Mouse (Mus musculus): ENCODE measurements around the gene Fbxo21. TPM values are rescaled to one million over a fixed set of nuclear protein-coding genes. Genes with fewer than 3 reads are reported as not detected.

Fbxo21 gene
- polyA plus RNA-seq, 1 experiment: 5.8 TPM

DNA sequence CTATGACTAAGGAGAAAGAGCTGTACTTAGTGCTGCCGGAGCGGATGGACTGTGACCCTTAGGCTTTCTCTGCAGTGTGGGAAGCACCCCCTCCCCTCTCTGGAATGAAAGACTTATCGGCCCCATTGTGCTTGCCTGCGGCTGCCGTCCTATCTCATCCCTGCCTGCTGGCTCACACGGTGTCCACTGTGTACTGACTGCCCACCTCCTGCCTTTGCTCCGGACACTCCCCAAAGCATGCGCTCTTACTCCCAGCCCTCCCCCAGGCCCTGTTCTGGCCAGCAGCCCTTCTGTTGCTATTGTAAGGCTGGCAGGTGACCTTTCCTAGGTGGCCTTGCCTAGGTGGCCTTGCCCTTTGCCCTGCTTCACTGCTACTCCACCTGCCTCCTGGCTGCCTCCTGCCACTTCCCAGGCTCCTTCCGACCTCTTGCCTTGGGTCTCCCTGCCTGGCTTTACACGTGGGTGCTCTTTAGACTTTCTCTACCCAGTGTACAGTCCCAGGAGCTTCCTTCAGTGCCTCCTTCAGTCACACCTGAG lies 21.0 kb downstream of the Fbxo21 start:
- Histone ChIP-seq H3K27ac (ENCODE audit: control insufficient read depth, insufficient read depth, low read depth, low read length, poor library complexity) (no peak overlapping the region; the same call in 1 of the 2 replicates), H3K4me1 (ENCODE audit: control insufficient read depth, insufficient read depth, low read length) (no peaks in the 10 kb centered on the region), H3K4me3 (replicated peaks; ENCODE audit: control insufficient read depth, low read depth, low read length) (no peak overlapping the region)
- WGBS: 90% methylated on average over 10 of the region's 10 CpGs
- TF ChIP-seq POLR2A (IDR thresholded peaks at IDR 0.05; ENCODE audit: borderline replicate concordance, control insufficient read depth, low read depth, low read length) (no peak), CTCF (IDR thresholded peaks at IDR 0.05; ENCODE audit: control insufficient read depth, insufficient read depth, low read length) (no peak)

DNA sequence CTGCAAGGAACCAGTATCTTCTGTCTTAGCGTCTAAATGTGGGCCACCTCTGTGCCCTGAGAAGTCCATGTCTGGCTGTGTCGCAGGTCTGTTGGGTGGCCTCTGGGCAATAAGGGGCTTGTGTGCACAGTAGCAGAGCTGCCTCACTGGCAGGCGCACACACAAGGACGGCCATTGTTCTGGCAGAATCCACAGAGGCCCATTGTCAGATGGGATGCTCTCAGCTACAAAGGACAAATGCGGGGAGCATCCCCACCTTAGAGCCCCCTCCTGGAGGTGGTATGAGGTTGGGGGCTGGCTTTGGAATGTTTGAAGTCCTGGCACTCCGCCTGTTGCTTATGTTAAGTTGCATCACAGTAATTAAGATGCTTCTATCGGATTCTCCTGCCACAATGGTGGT lies 22.5 kb downstream of the Fbxo21 start:
- no peak for TF ChIP-seq CTCF (IDR thresholded peaks at IDR 0.05; ENCODE audit: control insufficient read depth, insufficient read depth, low read length)
- TF ChIP-seq POLR2A (IDR thresholded peaks at IDR 0.05; ENCODE audit: borderline replicate concordance, control insufficient read depth, low read depth, low read length): no peak
- WGBS: 86% methylated on average over 7 of the region's 7 CpGs
- Histone ChIP-seq H3K27ac (ENCODE audit: control insufficient read depth, insufficient read depth, low read depth, low read length, poor library complexity) (no peak overlapping the region), H3K4me1 (ENCODE audit: control insufficient read depth, insufficient read depth, low read length) (no peaks in the 10 kb centered on the region), H3K4me3 (replicated peaks; ENCODE audit: control insufficient read depth, low read depth, low read length) (no peak overlapping the region)

DNA sequence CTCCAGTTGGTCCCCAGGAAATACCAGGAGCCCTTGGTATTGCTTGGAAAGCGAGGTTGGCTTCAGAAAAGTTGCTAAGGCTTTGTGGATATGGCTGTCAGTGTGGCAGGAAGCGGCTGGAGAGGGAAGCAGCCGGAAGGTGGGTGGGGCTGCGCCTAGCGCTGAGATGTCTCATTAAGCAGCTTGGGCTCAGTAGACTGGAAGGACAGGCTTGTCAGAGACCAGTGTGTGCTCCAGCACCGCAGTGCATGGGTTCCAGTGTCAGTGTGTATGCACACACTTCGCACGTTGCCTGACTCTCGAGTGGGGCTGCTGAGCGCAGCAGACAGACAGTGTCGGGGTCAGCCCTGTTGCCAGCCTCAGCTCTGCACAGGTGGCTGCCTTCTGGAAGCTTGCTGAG lies 23.1 kb downstream of the Fbxo21 start:
- H3K4me3 ChIP-seq (replicated peaks; ENCODE audit: control insufficient read depth, low read depth, low read length): no peak overlapping the region
- H3K27ac ChIP-seq (ENCODE audit: control insufficient read depth, insufficient read depth, low read depth, low read length, poor library complexity): no peak overlapping the region
- 86% methylated on average over 11 of the region's 11 CpGs for WGBS
- no peaks in the 10 kb centered on the region for H3K4me1 ChIP-seq (ENCODE audit: control insufficient read depth, insufficient read depth, low read length)
- no peak for TF ChIP-seq POLR2A (IDR thresholded peaks at IDR 0.05; ENCODE audit: borderline replicate concordance, control insufficient read depth, low read depth, low read length)
- no peak for TF ChIP-seq CTCF (IDR thresholded peaks at IDR 0.05; ENCODE audit: control insufficient read depth, insufficient read depth, low read length)

DNA sequence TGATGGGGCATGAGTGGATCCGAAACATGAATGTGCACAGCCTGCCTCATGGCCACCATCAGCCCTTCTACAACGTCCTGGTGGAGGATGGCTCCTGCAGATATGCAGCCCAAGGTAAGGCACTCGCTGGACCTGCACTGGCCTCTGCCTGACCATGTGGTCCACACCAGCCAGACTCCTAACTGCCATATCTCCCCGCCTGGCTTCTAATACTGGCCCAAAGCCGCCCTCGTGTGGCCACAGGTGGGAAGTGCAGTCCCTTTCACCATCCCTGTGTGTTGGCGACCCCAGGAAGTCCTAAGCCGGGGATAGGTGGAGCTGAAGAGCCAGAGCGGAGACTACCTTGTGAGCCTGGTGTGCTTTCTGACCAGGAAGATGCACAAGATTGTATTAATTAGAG lies 25.5 kb downstream of the Fbxo21 start:
- WGBS: 41% methylated on average over 9 of the region's 9 CpGs
- peaks cover 1% of the 10 kb centered on the region; the same call in 1 of the 2 replicates for H3K4me1 ChIP-seq (ENCODE audit: control insufficient read depth, insufficient read depth, low read length)
- no peak overlapping the region for H3K4me3 ChIP-seq (replicated peaks; ENCODE audit: control insufficient read depth, low read depth, low read length)
- TF ChIP-seq POLR2A (IDR thresholded peaks at IDR 0.05; ENCODE audit: borderline replicate concordance, control insufficient read depth, low read depth, low read length): no peak
- peak; percentile 79 for TF ChIP-seq CTCF (IDR thresholded peaks at IDR 0.05; ENCODE audit: control insufficient read depth, insufficient read depth, low read length)
- H3K27ac ChIP-seq (ENCODE audit: control insufficient read depth, insufficient read depth, low read depth, low read length, poor library complexity): no peak overlapping the region

DNA sequence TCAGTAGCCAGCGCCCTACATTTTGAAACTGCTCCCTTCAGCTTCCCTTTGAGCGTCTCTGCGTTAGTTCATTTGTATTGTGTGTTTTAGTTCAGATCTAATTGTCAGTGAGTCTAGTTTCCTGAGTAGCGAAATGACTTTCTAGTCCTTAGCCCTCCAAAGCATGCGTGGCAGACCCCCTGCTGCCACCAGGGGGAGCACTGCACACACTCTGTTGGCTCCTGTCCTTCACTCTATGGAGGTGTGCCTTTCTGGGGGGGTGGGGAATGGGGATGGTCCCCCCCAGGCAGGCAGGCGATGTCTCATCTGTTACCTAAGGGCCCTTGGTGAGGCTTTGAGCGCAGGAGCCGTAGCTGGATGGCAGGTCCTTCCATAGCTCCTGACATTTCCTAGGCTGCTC lies 28.1 kb downstream of the Fbxo21 start:
- Histone ChIP-seq H3K4me3 (replicated peaks; ENCODE audit: control insufficient read depth, low read depth, low read length) (no peak overlapping the region), H3K4me1 (ENCODE audit: control insufficient read depth, insufficient read depth, low read length) (peaks cover 3% of the 10 kb centered on the region), H3K27ac (ENCODE audit: control insufficient read depth, insufficient read depth, low read depth, low read length, poor library complexity) (no peak overlapping the region)
- WGBS: 73% methylated on average over 8 of the region's 8 CpGs
- TF ChIP-seq POLR2A (IDR thresholded peaks at IDR 0.05; ENCODE audit: borderline replicate concordance, control insufficient read depth, low read depth, low read length): no peak
- peak; percentile 92 for TF ChIP-seq CTCF (IDR thresholded peaks at IDR 0.05; ENCODE audit: control insufficient read depth, insufficient read depth, low read length)

DNA sequence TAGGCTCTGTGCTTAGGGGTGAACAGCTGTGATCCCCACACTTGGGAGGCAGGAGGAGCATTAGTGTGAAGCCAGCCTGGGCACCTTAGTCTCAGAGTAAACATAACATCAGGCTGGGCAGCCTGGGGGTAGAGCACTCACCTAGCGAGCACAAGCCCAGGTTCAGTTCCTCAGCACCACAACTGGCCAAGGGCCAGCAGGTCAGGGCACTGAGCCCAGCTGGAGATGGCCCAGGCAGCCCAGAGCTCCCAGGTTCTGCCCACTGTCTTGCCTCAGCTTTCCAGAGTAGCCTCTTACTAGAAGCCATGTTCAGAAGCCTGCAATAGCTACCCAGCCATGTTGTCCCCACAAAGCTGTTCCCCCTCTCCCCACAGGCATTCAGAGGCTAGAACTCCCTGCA lies 29.2 kb downstream of the Fbxo21 start:
- no peak overlapping the region for H3K4me3 ChIP-seq (replicated peaks; ENCODE audit: control insufficient read depth, low read depth, low read length)
- H3K27ac ChIP-seq (ENCODE audit: control insufficient read depth, insufficient read depth, low read depth, low read length, poor library complexity): no peak overlapping the region
- TF ChIP-seq CTCF (IDR thresholded peaks at IDR 0.05; ENCODE audit: control insufficient read depth, insufficient read depth, low read length): no peak
- TF ChIP-seq POLR2A (IDR thresholded peaks at IDR 0.05; ENCODE audit: borderline replicate concordance, control insufficient read depth, low read depth, low read length): no peak
- WGBS: 74% methylated on average over 1 of the region's 1 CpGs
- H3K4me1 ChIP-seq (ENCODE audit: control insufficient read depth, insufficient read depth, low read length): peaks cover 3% of the 10 kb centered on the region

DNA sequence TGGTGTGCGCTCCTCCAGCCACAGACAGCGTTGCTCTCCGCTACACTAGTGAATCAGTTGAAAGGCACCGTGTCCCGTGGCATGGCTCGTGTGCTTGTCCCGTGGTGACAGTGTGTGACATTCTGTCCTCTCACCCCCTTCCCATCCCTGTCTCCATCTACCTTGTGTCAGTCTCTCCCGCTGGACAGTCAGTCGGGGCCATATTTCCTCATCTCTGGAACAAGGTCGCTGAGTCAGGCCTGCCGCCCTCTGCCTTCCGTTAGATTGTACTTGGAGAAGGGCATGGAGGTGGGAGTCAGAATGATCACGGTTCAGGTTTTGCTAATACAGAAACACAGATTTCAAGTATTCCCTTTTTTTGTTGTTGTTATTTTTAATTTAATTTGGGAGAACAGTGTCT lies 31.8 kb downstream of the Fbxo21 start:
- Histone ChIP-seq H3K27ac (ENCODE audit: control insufficient read depth, insufficient read depth, low read depth, low read length, poor library complexity) (no peak overlapping the region), H3K4me1 (ENCODE audit: control insufficient read depth, insufficient read depth, low read length) (peaks cover 3% of the 10 kb centered on the region), H3K4me3 (replicated peaks; ENCODE audit: control insufficient read depth, low read depth, low read length) (no peak overlapping the region)
- no peak for TF ChIP-seq CTCF (IDR thresholded peaks at IDR 0.05; ENCODE audit: control insufficient read depth, insufficient read depth, low read length)
- no peak for TF ChIP-seq POLR2A (IDR thresholded peaks at IDR 0.05; ENCODE audit: borderline replicate concordance, control insufficient read depth, low read depth, low read length)
- WGBS: 89% methylated on average over 13 of the region's 13 CpGs

DNA sequence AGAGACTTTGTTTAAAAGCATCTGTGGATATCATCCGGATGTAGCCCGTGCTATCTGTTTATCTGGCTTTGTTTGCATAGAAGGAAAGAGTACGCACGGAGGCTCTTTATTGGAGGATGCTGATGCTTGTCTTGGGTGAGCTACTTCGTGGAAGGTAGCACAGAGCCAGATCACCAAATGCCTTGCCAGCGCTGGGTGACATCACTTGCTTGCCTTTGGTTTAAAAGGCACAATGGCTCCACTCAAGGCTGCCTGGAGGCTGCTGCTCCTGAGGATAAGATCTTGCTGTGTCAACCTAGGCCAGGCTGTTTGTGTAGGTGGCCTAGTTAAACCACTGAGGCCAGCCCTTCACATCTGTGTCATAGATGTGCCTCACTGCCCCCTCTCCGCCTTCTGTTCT lies 34.3 kb downstream of the Fbxo21 start:
- no peak overlapping the region for H3K27ac ChIP-seq (ENCODE audit: control insufficient read depth, insufficient read depth, low read depth, low read length, poor library complexity)
- no peak overlapping the region for H3K4me3 ChIP-seq (replicated peaks; ENCODE audit: control insufficient read depth, low read depth, low read length)
- TF ChIP-seq POLR2A (IDR thresholded peaks at IDR 0.05; ENCODE audit: borderline replicate concordance, control insufficient read depth, low read depth, low read length): no peak
- no peak for TF ChIP-seq CTCF (IDR thresholded peaks at IDR 0.05; ENCODE audit: control insufficient read depth, insufficient read depth, low read length)
- 89% methylated on average over 7 of the region's 7 CpGs for WGBS
- peaks cover 3% of the 10 kb centered on the region for H3K4me1 ChIP-seq (ENCODE audit: control insufficient read depth, insufficient read depth, low read length)

DNA sequence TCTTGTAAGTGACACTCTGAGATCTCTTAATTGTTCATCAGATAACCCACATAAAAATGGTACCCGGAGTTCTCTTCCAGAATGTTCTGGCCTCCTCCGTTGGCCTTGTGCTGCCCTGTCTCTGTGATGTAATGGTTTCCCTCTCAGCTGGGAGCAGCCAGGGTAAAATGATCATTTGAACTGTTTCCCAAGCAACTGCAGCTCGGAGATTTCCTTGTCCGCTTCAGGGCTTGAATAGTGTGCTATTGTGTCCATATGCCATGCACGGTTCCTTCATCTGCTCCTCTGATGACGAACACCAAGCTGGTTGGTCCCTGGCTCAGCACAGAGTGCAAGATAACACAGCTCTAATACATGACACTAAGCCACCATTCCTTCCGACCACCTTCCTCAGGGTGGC lies 35.3 kb downstream of the Fbxo21 start:
- Histone ChIP-seq H3K4me1 (ENCODE audit: control insufficient read depth, insufficient read depth, low read length) (peaks cover 3% of the 10 kb centered on the region), H3K4me3 (replicated peaks; ENCODE audit: control insufficient read depth, low read depth, low read length) (no peak overlapping the region), H3K27ac (ENCODE audit: control insufficient read depth, insufficient read depth, low read depth, low read length, poor library complexity) (no peak overlapping the region)
- 83% methylated on average over 7 of the region's 7 CpGs for WGBS
- TF ChIP-seq CTCF (IDR thresholded peaks at IDR 0.05; ENCODE audit: control insufficient read depth, insufficient read depth, low read length) (no peak), POLR2A (IDR thresholded peaks at IDR 0.05; ENCODE audit: borderline replicate concordance, control insufficient read depth, low read depth, low read length) (no peak)
